Mouse (Mus musculus) myocyte (in vitro differentiated cells): ENCODE measurements around the gene Rbms3. TPM values are rescaled to one million over a fixed set of nuclear protein-coding genes. Genes with fewer than 3 reads are reported as not detected.

ENCODE experiments used
- H3K27me3 ChIP-seq: one replicate; pipeline ENCODE4 v1.6.1; 2011; ENCODE audit not compliant: control insufficient read depth, insufficient read depth, insufficient read length
- H3K36me3 ChIP-seq: one replicate; pipeline ENCODE4 v1.6.1; 2011; ENCODE audit not compliant: control insufficient read depth, insufficient read depth
- H3K4me2 ChIP-seq: one replicate; pipeline ENCODE4 v1.6.1; 2011; ENCODE audit warnings: low read depth, control low read depth
- H3K4me3 ChIP-seq: one replicate; pipeline ENCODE4 v1.5.1; 2011; ENCODE audit warnings: mild to moderate bottlenecking, control low read depth, moderate library complexity
- H3K79me2 ChIP-seq: one replicate; pipeline ENCODE4 v1.6.1; 2011; ENCODE audit not compliant: control insufficient read depth, insufficient read depth
- H3ac ChIP-seq: one replicate; pipeline ENCODE4 v1.6.1; 2011; ENCODE audit not compliant: control insufficient read depth, insufficient read length
- CEBPB ChIP-seq: IDR thresholded peaks from 2 replicates; pipeline ENCODE4 v1.6.1; 2011; ENCODE audit warnings: mild to moderate bottlenecking, moderate library complexity; ENCODE audit not compliant: poor library complexity, insufficient read depth, severe bottlenecking
- E2F4 ChIP-seq: IDR thresholded peaks from one replicate; pipeline ENCODE4 v1.6.1; 2011; ENCODE audit warnings: mild to moderate bottlenecking, control low read depth, moderate library complexity; ENCODE audit not compliant: insufficient read depth
- MAX ChIP-seq: IDR thresholded peaks from one replicate; pipeline ENCODE4 v1.6.1; 2011; ENCODE audit warnings: low read depth, mild to moderate bottlenecking, control low read depth
- MYOD1 ChIP-seq, 3 experiments: IDR thresholded peaks; one replicate each; pipeline ENCODE4 v1.6.1; 2011; ENCODE audit warnings: control low read depth in 2 of 3, low read depth in 2 of 3, mild to moderate bottlenecking in 2 of 3, moderate library complexity in 1 of 3; ENCODE audit not compliant: insufficient read length in 2 of 3, control insufficient read depth in 1 of 3
- MYOG ChIP-seq, 3 experiments: IDR thresholded peaks; one replicate each; pipeline ENCODE4 v1.6.1; 2011; ENCODE audit warnings: control low read depth in 2 of 3, low read depth in 2 of 3, mild to moderate bottlenecking in 2 of 3; ENCODE audit not compliant: insufficient read length in 2 of 3, control insufficient read depth in 1 of 3, insufficient read depth in 1 of 3
- POLR2A ChIP-seq: IDR thresholded peaks from one replicate; pipeline ENCODE4 v1.6.1; 2011; ENCODE audit warnings: low read depth, mild to moderate bottlenecking, control low read depth, moderate library complexity; ENCODE audit not compliant: insufficient read length
- POLR2AphosphoS2 ChIP-seq: IDR thresholded peaks from one replicate; pipeline ENCODE4 v1.6.1; 2011; ENCODE audit warnings: low read depth, control low read depth; ENCODE audit not compliant: insufficient read length
- REST ChIP-seq: IDR thresholded peaks from one replicate; pipeline ENCODE4 v1.6.1; 2011; ENCODE audit warnings: mild to moderate bottlenecking, control low read depth, moderate library complexity; ENCODE audit not compliant: insufficient read depth, insufficient read length
- SRF ChIP-seq: IDR thresholded peaks from one replicate; pipeline ENCODE4 v1.6.1; 2011; ENCODE audit warnings: low read depth; ENCODE audit not compliant: control insufficient read depth, insufficient read length
- TCF12 ChIP-seq: IDR thresholded peaks from one replicate; pipeline ENCODE4 v1.6.1; 2011; ENCODE audit warnings: mild to moderate bottlenecking, control low read depth; ENCODE audit not compliant: poor library complexity, insufficient read depth, severe bottlenecking
- TCF3 ChIP-seq: IDR thresholded peaks from one replicate; pipeline ENCODE4 v1.6.1; 2011; ENCODE audit warnings: low read depth, control low read depth; ENCODE audit not compliant: insufficient read length
- USF1 ChIP-seq: IDR thresholded peaks from one replicate; pipeline ENCODE4 v1.6.1; 2011; ENCODE audit warnings: low read depth, mild to moderate bottlenecking, control low read depth, moderate library complexity
- polyA plus RNA-seq: library from polyadenylated mRNA; unstranded; fragments of >200 nt; fragmentation: generic; extraction: Trizol; gene quantifications from one replicate; pipeline ENCODE4 v1.2.1, GENCODE M21; 2012; ENCODE audit warnings: missing spikeins

Gene Rbms3
- polyA plus RNA-seq, 1 experiment: 4.5 TPM

- no peaks in the 10 kb centered on the region for H3K27me3 ChIP-seq
- no peaks in the 10 kb centered on the region for H3K79me2 ChIP-seq
- no peak overlapping the region for H3ac ChIP-seq
- no peak overlapping the region for H3K4me2 ChIP-seq
- H3K4me3 ChIP-seq: no peak overlapping the region
- H3K36me3 ChIP-seq: no peaks in the 10 kb centered on the region
- TF ChIP-seq TCF3 (no peak), MYOD1 (IDR thresholded peaks at IDR 0.05; ENCODE audit: control insufficient read depth in 1 of 3, insufficient read length in 2 of 3, low read depth in 2 of 3) (no peak), SRF (no peak), E2F4 (no peak), MAX (no peak), CEBPB (no peak), MYOG (IDR thresholded peaks at IDR 0.05; ENCODE audit: control insufficient read depth in 1 of 3, insufficient read depth in 1 of 3, insufficient read length in 2 of 3, low read depth in 2 of 3) (no peak), USF1 (no peak), TCF12 (no peak)
Measured at GRCm38 (mm10) chr9:117069232-117069631, 560.5 kb downstream of the Rbms3 start.

DNA sequence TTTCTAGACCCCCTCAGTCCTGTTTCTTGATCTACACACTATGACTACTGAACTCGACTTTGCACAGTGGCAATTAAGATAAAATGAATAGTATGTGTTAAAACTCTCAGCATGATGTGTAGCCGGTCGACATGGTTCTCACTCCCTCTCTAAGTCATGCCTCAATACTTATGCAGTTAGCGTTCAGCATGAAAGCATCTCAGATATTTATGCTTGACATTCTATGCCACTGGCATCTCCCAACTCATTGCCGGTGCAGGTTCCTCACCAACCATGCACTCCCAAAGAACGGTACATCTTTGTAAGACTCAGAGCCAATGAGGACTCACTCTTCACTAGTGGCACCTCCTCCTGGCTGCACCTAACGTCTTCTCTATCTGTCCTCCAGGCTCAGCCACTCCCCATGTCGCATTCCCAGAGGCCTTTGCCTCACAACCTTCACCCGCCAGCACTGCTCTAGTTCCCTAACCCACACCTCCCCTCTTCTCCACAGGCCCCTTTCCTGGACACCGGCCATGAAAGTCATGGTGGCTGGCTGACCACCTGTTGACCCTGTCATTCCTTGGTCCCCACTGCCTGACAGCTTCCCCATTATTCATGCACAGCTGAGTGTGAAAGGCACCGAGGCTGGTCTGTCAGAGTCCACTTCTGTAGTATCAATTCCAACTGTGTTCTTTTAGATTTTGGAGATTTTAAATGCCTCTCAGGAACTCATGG lies 561.9 kb downstream of the Rbms3 start:
- H3K27me3 ChIP-seq: no peaks in the 10 kb centered on the region
- no peak overlapping the region for H3ac ChIP-seq
- H3K4me2 ChIP-seq: no peak overlapping the region
- no peaks in the 10 kb centered on the region for H3K36me3 ChIP-seq
- H3K79me2 ChIP-seq: no peaks in the 10 kb centered on the region
- H3K4me3 ChIP-seq: no peak overlapping the region
- TF ChIP-seq POLR2AphosphoS2 (no peak), REST (no peak), E2F4 (no peak), SRF (no peak), USF1 (no peak), POLR2A (no peak), TCF12 (peak; percentile 42), CEBPB (no peak), MYOG (IDR thresholded peaks at IDR 0.05; ENCODE audit: control insufficient read depth in 1 of 3, insufficient read depth in 1 of 3, insufficient read length in 2 of 3, low read depth in 2 of 3) (peak in 2 of 3 experiments; percentile 70 to 96), MAX (no peak), TCF3 (peak; percentile 79), MYOD1 (IDR thresholded peaks at IDR 0.05; ENCODE audit: control insufficient read depth in 1 of 3, insufficient read length in 2 of 3, low read depth in 2 of 3) (peak; percentile 63 to 99 (median 99))

DNA sequence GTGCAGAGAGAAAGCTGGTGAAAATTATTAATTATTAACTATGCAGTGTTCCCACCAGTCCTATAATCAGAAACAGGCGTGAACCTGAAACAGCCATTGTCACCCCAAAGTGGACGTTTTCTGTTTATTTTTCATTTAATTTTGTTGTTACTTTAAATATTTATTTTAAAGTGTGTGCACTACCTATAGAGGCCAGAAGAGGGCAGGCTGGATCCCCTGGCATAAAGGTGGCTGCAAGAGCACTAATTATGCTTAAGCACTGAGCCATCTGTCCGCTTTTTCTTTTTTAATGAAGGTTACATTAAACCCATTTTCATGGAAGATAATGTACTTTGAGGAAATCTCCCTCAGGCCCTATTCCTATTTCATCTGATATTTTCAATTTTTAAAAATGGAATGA lies 563.2 kb downstream of the Rbms3 start:
- Histone ChIP-seq H3K79me2 (no peaks in the 10 kb centered on the region), H3ac (no peak overlapping the region), H3K4me3 (no peak overlapping the region), H3K4me2 (no peak overlapping the region), H3K27me3 (no peaks in the 10 kb centered on the region), H3K36me3 (no peaks in the 10 kb centered on the region)
- no peak for TF ChIP-seq REST
- no peak for TF ChIP-seq MYOG (IDR thresholded peaks at IDR 0.05; ENCODE audit: control insufficient read depth in 1 of 3, insufficient read depth in 1 of 3, insufficient read length in 2 of 3, low read depth in 2 of 3)
- no peak for TF ChIP-seq TCF3
- no peak for TF ChIP-seq POLR2AphosphoS2
- no peak for TF ChIP-seq USF1
- TF ChIP-seq SRF: no peak
- no peak for TF ChIP-seq CEBPB
- TF ChIP-seq POLR2A: no peak
- TF ChIP-seq TCF12: no peak
- TF ChIP-seq MYOD1 (IDR thresholded peaks at IDR 0.05; ENCODE audit: control insufficient read depth in 1 of 3, insufficient read length in 2 of 3, low read depth in 2 of 3): no peak
- TF ChIP-seq E2F4: no peak
- no peak for TF ChIP-seq MAX

GRCm38 (mm10) chr9:117065601-117066000 lies 564.1 kb downstream of the Rbms3 start:
- Histone ChIP-seq H3ac (no peak overlapping the region), H3K4me2 (no peak overlapping the region), H3K36me3 (no peaks in the 10 kb centered on the region), H3K79me2 (no peaks in the 10 kb centered on the region), H3K4me3 (no peak overlapping the region), H3K27me3 (no peaks in the 10 kb centered on the region)
- TF ChIP-seq REST (no peak), MYOG (IDR thresholded peaks at IDR 0.05; ENCODE audit: control insufficient read depth in 1 of 3, insufficient read depth in 1 of 3, insufficient read length in 2 of 3, low read depth in 2 of 3) (no peak), E2F4 (no peak), TCF3 (no peak), USF1 (no peak)

GRCm38 (mm10) chr9:117059586-117059985 lies 570.1 kb downstream of the Rbms3 start:
- Histone ChIP-seq H3K36me3 (peaks cover 5% of the 10 kb centered on the region), H3K27me3 (no peaks in the 10 kb centered on the region), H3K79me2 (no peaks in the 10 kb centered on the region), H3K4me2 (no peak overlapping the region), H3K4me3 (no peak overlapping the region), H3ac (no peak overlapping the region)
- TF ChIP-seq POLR2AphosphoS2: no peak
- no peak for TF ChIP-seq SRF
- no peak for TF ChIP-seq POLR2A
- peak in 1 of 3 experiments; percentile 45 for TF ChIP-seq MYOD1 (IDR thresholded peaks at IDR 0.05; ENCODE audit: control insufficient read depth in 1 of 3, insufficient read length in 2 of 3, low read depth in 2 of 3)
- TF ChIP-seq MYOG (IDR thresholded peaks at IDR 0.05; ENCODE audit: control insufficient read depth in 1 of 3, insufficient read depth in 1 of 3, insufficient read length in 2 of 3, low read depth in 2 of 3): peak in 1 of 3 experiments; percentile 26
- no peak for TF ChIP-seq USF1
- TF ChIP-seq TCF12: no peak
- TF ChIP-seq E2F4: no peak
- no peak for TF ChIP-seq MAX
- TF ChIP-seq CEBPB: no peak
- TF ChIP-seq TCF3: no peak
- TF ChIP-seq REST: no peak
